Mouse (Mus musculus) kidney, adult 10 weeks (tissue): ENCODE measurements around the gene Glb1. TPM values are rescaled to one million over a fixed set of nuclear protein-coding genes. Genes with fewer than 3 reads are reported as not detected.

Experiments used
- polyA plus RNA-seq: library from polyadenylated mRNA; stranded (reverse); fragments of 350-450 nt; fragmentation: Illumina TruSeq; extraction: RNeasy Lipid Tissue Mini Kit (QIAGEN cat#74804); gene quantifications from one replicate; pipeline ENCODE4 v1.2.3, GENCODE M21; 2014; ENCODE audit warnings: low read depth, low replicate concordance

The Glb1 gene
- polyA plus RNA-seq: 25.7 TPM

GRCm38 (mm10) chr9:114400949-114401684 is at the start of gene Glb1, which contains the start of gene Tmppe:
TSS of gene Glb1 (plus strand) at chr9:114401076.
TSS of gene Tmppe (plus strand) at chr9:114401105.

GRCm38 (mm10) chr9:114389905-114390748 is 10.7 kb upstream of the Glb1 start, which contains the start of gene Crtap:
TSS of gene Crtap (minus strand) at chr9:114390675.

GRCm38 (mm10) chr9:114504816-114505215 is 103.9 kb downstream of the Glb1 start, which contains the start of gene Ccr4:
TSS of gene Ccr4 (minus strand) at chr9:114504916.

GRCm38 (mm10) chr9:114515364-114515763 is 114.5 kb downstream of the Glb1 start, which contains the start of gene C130032M10Rik:
TSS of gene C130032M10Rik (plus strand) at chr9:114515697.

Other genes with a start within 250 kb of the Glb1 start
- gene Bcl2a1c, start 70.9 kb upstream of the Glb1 start, polyA plus RNA-seq: not detected
- gene Crtap, start 10.4 kb upstream of the Glb1 start, polyA plus RNA-seq: 48.0 TPM
- 2.0 TPM for gene Tmppe, start within 50 bp of the Glb1 start, polyA plus RNA-seq
- gene Ccr4, start 103.8 kb downstream of the Glb1 start, polyA plus RNA-seq: not detected
- gene C130032M10Rik, start 114.6 kb downstream of the Glb1 start, polyA plus RNA-seq: not detected
- gene Trim71, start 163.3 kb downstream of the Glb1 start, polyA plus RNA-seq: not detected
- 32.7 TPM for gene Cnot10, start 239.1 kb downstream of the Glb1 start, polyA plus RNA-seq